Mouse (Mus musculus) midbrain, postnatal 0 days (tissue): ENCODE measurements around the gene Slc30a10. TPM values are rescaled to one million over a fixed set of nuclear protein-coding genes. Genes with fewer than 3 reads are reported as not detected.

ENCODE experiments used
- ATAC-seq: fragments of 200-750 bp; cut with Nextera tagmentation; 2 replicates; pipeline ENCODE4 v1.8.0; 2017; ENCODE audit warnings: moderate number of reproducible peaks, mild to moderate bottlenecking, moderate TSS enrichment, moderate library complexity; ENCODE audit not compliant: low FRiP score
- DNase-seq: peaks from one replicate; pipeline ENCODE4 v3.0.0-alpha.2; 2015; ENCODE audit warnings: low spot score
- H3K27ac ChIP-seq: fragments of 300-500 bp; sonication (generic); 2 replicates; pipeline ENCODE4 v1.5.1; 2014; ENCODE audit warnings: low read depth, mild to moderate bottlenecking, low read length, mixed read lengths
- H3K27me3 ChIP-seq: fragments of 300-500 bp; sonication (generic); 2 replicates; pipeline ENCODE4 v1.6.1; 2014; ENCODE audit warnings: low read length, control low read depth, mixed read lengths; ENCODE audit not compliant: insufficient read depth
- H3K36me3 ChIP-seq: fragments of 300-500 bp; sonication (generic); 2 replicates; pipeline ENCODE4 v1.6.1; 2014; ENCODE audit warnings: low read length, control low read depth, mixed read lengths; ENCODE audit not compliant: insufficient read depth
- H3K4me1 ChIP-seq: fragments of 300-500 bp; sonication (generic); 2 replicates; pipeline ENCODE4 v1.6.1; 2014; ENCODE audit warnings: mild to moderate bottlenecking, control low read depth, antibody characterized with exemption, low read length, mixed read lengths; ENCODE audit not compliant: insufficient read depth
- H3K4me2 ChIP-seq: fragments of 300-500 bp; sonication (generic); 2 replicates; pipeline ENCODE4 v1.6.1; 2014; ENCODE audit warnings: low read depth, mild to moderate bottlenecking, low read length, mixed read lengths; ENCODE audit not compliant: poor library complexity, severe bottlenecking
- H3K4me3 ChIP-seq: fragments of 300-500 bp; sonication (generic); 2 replicates; pipeline ENCODE4 v1.5.1; 2014; ENCODE audit warnings: low read depth, mild to moderate bottlenecking, low read length, moderate library complexity
- H3K9ac ChIP-seq: fragments of 300-500 bp; sonication (generic); replicated peaks from 2 replicates; pipeline ENCODE4 v1.6.1; 2014; ENCODE audit warnings: mild to moderate bottlenecking, low read length, moderate library complexity, mixed read lengths; ENCODE audit not compliant: poor library complexity, severe bottlenecking
- H3K9me3 ChIP-seq: fragments of 300-500 bp; sonication (generic); 2 replicates; pipeline ENCODE4 v1.6.1; 2016; ENCODE audit warnings: low read length, control low read depth
- CTCF ChIP-seq: IDR thresholded peaks from 2 replicates; pipeline ENCODE4 v1.5.1; 2016; ENCODE audit warnings: antibody characterized with exemption, mild to moderate bottlenecking
- WGBS: fragments of 180-500 bp; shearing (Covaris S2); extraction: QIAGEN DNeasy Blood & Tissue Kit; methylation state at CpG from one replicate; pipeline ENCODE4 v1.1.7; 2014; 5-methylcytosine and 5-hydroxymethylcytosine counted together
- polyA plus RNA-seq: library from polyadenylated mRNA; unstranded; fragments of >200 nt; fragmentation: Nextera tagmentation; extraction: Ambion mirVana; gene quantifications from 2 replicates; pipeline ENCODE4 v1.2.1, GENCODE M21; 2015
- total RNA-seq: library from RNA; depleted of rRNA; stranded (reverse); fragments of >200 nt; gene quantifications from 2 replicates; pipeline ENCODE4 v1.2.3, GENCODE M21; 2014

Gene Slc30a10
- total and polyA plus RNA-seq, 2 experiments from 2014 or later, result 6.6 to 21.9 TPM

DNA sequence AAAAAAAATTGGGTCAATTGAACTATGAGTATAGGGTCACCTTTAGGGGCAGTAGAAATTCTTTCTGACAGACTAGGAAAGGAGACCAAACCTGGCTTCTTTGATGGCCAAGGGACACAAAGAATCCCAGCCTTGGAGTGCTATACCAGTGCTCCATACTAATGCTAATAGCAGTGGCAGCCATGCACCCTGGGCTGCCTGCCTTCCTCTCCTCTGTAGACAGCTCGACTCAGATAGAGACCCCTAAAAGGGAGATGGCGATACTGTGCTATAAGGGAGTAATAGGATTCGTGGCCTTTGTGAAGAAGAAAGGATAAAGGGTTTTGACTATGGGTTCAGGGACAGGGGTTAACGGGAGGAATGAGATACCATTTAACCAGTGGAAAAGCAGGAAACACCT, 504 bp upstream of the Slc30a10 start:
- TF ChIP-seq CTCF, result no peak
- WGBS, result 29% methylated on average over 4 of the region's 4 CpGs
- H3K4me3 ChIP-seq, result peak overlapping the region; percentile 63
- no peaks in the 10 kb centered on the region for H3K9me3 ChIP-seq
- DNase-seq, result no peak
- H3K27me3 ChIP-seq, result no peaks in the 10 kb centered on the region
- no peaks in the 10 kb centered on the region; the same call in 1 of the 2 replicates for H3K36me3 ChIP-seq
- ATAC-seq, result peak; percentile 22; the same call in 1 of the 2 replicates
- peaks cover 10% of the 10 kb centered on the region for H3K4me1 ChIP-seq
- H3K27ac ChIP-seq, result peak overlapping the region; percentile 82
- peak overlapping the region; percentile 85 for H3K4me2 ChIP-seq
- peak overlapping the region; percentile 93 for H3K9ac ChIP-seq

- DNase-seq, result peak; percentile 28
Observed at GRCm38 (mm10) chr1:185454955-185455701, 480 bp downstream of the Slc30a10 start.

GRCm38 (mm10) chr1:185456327-185456726, 1.7 kb downstream of the Slc30a10 start:
- no peak for ATAC-seq
- WGBS, result 93% methylated on average over 9 of the region's 9 CpGs

More at GRCm38 (mm10) chr1:185454955-185455701, 480 bp downstream of the Slc30a10 start:
- H3K36me3 ChIP-seq, result peaks cover 9% of the 10 kb centered on the region; the same call in 1 of the 2 replicates
- peaks cover 10% of the 10 kb centered on the region for H3K4me1 ChIP-seq
- H3K4me2 ChIP-seq, result peak overlapping the region; percentile 85
- H3K27me3 ChIP-seq, result no peaks in the 10 kb centered on the region
- ATAC-seq, result peak; percentile 76
- H3K27ac ChIP-seq, result peak overlapping the region; percentile 82
- H3K9me3 ChIP-seq, result no peaks in the 10 kb centered on the region
- under 1% methylated on average over 65 of the region's 71 CpGs for WGBS
- TF ChIP-seq CTCF, result no peak
- peak overlapping the region; percentile 93 for H3K9ac ChIP-seq
- H3K4me3 ChIP-seq, result peak overlapping the region; percentile 63

GRCm38 (mm10) chr1:185460096-185460495, 5.4 kb downstream of the Slc30a10 start:
- ATAC-seq (no peak), DNase-seq (no peak)
- Histone ChIP-seq H3K27me3 (no peaks in the 10 kb centered on the region), H3K9ac (no peak overlapping the region), H3K9me3 (no peaks in the 10 kb centered on the region), H3K4me2 (no peak overlapping the region), H3K36me3 (peaks cover 24% of the 10 kb centered on the region), H3K4me1 (peaks cover 10% of the 10 kb centered on the region), H3K27ac (no peak overlapping the region), H3K4me3 (no peak overlapping the region)
- WGBS, result 90% methylated on average over 5 of the region's 5 CpGs
- TF ChIP-seq CTCF, result no peak

More at GRCm38 (mm10) chr1:185456327-185456726, 1.7 kb downstream of the Slc30a10 start:
- Histone ChIP-seq H3K9ac (no peak overlapping the region), H3K4me1 (peaks cover 10% of the 10 kb centered on the region), H3K36me3 (peaks cover 9% of the 10 kb centered on the region; the same call in 1 of the 2 replicates), H3K27me3 (no peaks in the 10 kb centered on the region), H3K27ac (no peak overlapping the region), H3K4me2 (peak overlapping the region; percentile 85), H3K4me3 (peak overlapping the region; percentile 63), H3K9me3 (no peaks in the 10 kb centered on the region)
- no peak for TF ChIP-seq CTCF
- no peak for DNase-seq

DNA sequence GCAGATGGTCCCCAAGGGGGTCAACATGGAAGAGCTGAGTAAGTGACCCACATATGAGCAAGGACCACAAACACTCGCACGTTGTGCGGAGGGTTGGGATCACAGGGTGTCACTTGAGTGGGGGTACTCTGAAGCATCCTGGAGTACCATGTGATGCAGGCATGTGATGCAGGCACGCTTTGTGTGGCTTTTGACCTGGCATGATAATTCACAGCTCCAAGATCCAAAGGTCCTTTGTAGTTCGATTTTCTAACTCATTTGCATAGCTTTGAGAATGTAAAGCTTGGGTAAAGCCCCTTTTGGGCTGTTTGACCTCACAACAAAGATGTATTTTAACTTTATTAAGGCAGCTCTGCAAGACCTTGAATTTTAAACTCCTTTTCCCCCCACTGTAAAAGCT, 8.2 kb downstream of the Slc30a10 start:
- Histone ChIP-seq H3K4me2 (no peak overlapping the region), H3K4me1 (no peaks in the 10 kb centered on the region), H3K27me3 (no peaks in the 10 kb centered on the region), H3K9me3 (no peaks in the 10 kb centered on the region), H3K4me3 (no peak overlapping the region), H3K27ac (no peak overlapping the region), H3K9ac (no peak overlapping the region), H3K36me3 (peaks cover 24% of the 10 kb centered on the region)
- ATAC-seq, result no peak
- no peak for TF ChIP-seq CTCF
- DNase-seq, result no peak
- WGBS, result 67% methylated on average over 5 of the region's 5 CpGs

- TF ChIP-seq CTCF, result no peak
- Histone ChIP-seq H3K36me3 (peaks cover 2% of the 10 kb centered on the region; the same call in 1 of the 2 replicates), H3K4me3 (no peak overlapping the region), H3K9ac (no peak overlapping the region), H3K27ac (no peak overlapping the region), H3K9me3 (no peaks in the 10 kb centered on the region), H3K27me3 (no peaks in the 10 kb centered on the region), H3K4me2 (no peak overlapping the region), H3K4me1 (no peaks in the 10 kb centered on the region)
- 78% methylated on average over 8 of the region's 8 CpGs for WGBS
- no peak for ATAC-seq
- no peak for DNase-seq
Observed at GRCm38 (mm10) chr1:185469551-185470021, 14.9 kb downstream of the Slc30a10 start.
